Mouse (Mus musculus) megakaryocyte, embryonic 14.5 days (primary cell): ENCODE measurements around the gene Gpr156.
"Not testable (repeated sequence)": the region's sequence is repeated elsewhere in the genome, so short reads cannot be mapped to it uniquely, and the experiment has no call there.

Experiments used
- FLI1 ChIP-seq: IDR thresholded peaks from 2 replicates; pipeline ENCODE4 v1.6.1; 2012; ENCODE audit warnings: low read length, inconsistent platforms, mixed read lengths
- GATA1 ChIP-seq: IDR thresholded peaks from 3 replicates; pipeline ENCODE4 v1.6.1; 2012; ENCODE audit warnings: mixed read lengths, low read length, inconsistent platforms, borderline replicate concordance

GRCm38 (mm10) chr16:37962696-37963095 is 46.4 kb downstream of the Gpr156 start:
- not testable (repeated sequence) for TF ChIP-seq FLI1, GATA1
